8 mouse cellular contexts compared by ENCODE assay signal in genomic region chr5:86066551-86066929, GRCm38 (mm10). TPM values are rescaled to one million over a fixed set of nuclear protein-coding genes. Genes with fewer than 3 reads are reported as not detected.
DNase-seq lines count a peak whose midpoint lies in the region; ATAC-seq and TF ChIP-seq lines count a peak whose summit lies in the region.

No protein-coding gene starts in this region.

- H3K4me2 ChIP-seq in heart, embryonic 11.5 days = peak overlapping the region; percentile 63
- H3K4me2 ChIP-seq in kidney, embryonic 16.5 days (replicated peaks; ENCODE audit: low read depth, low read length) = peak overlapping the region; percentile 83
- H3K4me2 ChIP-seq in myocyte (ENCODE audit: low read depth) = peak overlapping the region; percentile 96

- DNase-seq in B cell, adult 2 months = peak; percentile 91 to 93
- peak; percentile 88 for DNase-seq in brain, adult 2 months (ENCODE audit: low read depth, low spot score)
- DNase-seq in liver, adult 2 months (ENCODE audit: extremely low read depth, low read depth, low spot score) = peak; percentile 76
- DNase-seq in splenic B cell, adult 2 months (ENCODE audit: low read depth, low spot score) = peak; percentile 91

- no peaks in the 10 kb centered on the region for H3K9me3 ChIP-seq in heart, embryonic 11.5 days (replicated peaks; ENCODE audit: control insufficient read depth, low read length)
- no peaks in the 10 kb centered on the region for H3K9me3 ChIP-seq in kidney, embryonic 16.5 days (ENCODE audit: low read length)

- no peak for TF ChIP-seq POLR2A in liver, adult 2 months (IDR thresholded peaks at IDR 0.05; ENCODE audit: extremely low read depth, insufficient read depth, low read length)
- no peak for TF ChIP-seq POLR2A in myocyte (IDR thresholded peaks at IDR 0.05; ENCODE audit: insufficient read length, low read depth)

- peak overlapping the region; percentile 52 for H3K9ac ChIP-seq in heart, embryonic 11.5 days (ENCODE audit: low read depth, low read length)
- H3K9ac ChIP-seq in kidney, embryonic 16.5 days (replicated peaks; ENCODE audit: low read length) = peak overlapping the region; percentile 62
- H3K9ac ChIP-seq in liver, adult 2 months (ENCODE audit: low read depth, low read length) = peak overlapping the region; percentile 39

- no peak overlapping the region for H3ac ChIP-seq in myocyte (ENCODE audit: control insufficient read depth, insufficient read length)

- ATAC-seq in erythroblast, adult 5-6 weeks (replicated peaks; ENCODE audit: low FRiP score, poor library complexity, severe bottlenecking) = peak; percentile 74
- no peak; the same call in 1 of the 2 replicates for ATAC-seq in heart, embryonic 11.5 days (replicated peaks; ENCODE audit: insufficient number of reproducible peaks, low FRiP score, low TSS enrichment)
- ATAC-seq in kidney, embryonic 16.5 days (ENCODE audit: low FRiP score, low TSS enrichment) = peak; percentile 49

- no peaks in the 10 kb centered on the region for H3K79me2 ChIP-seq in liver, adult 2 months (ENCODE audit: control insufficient read depth, insufficient read depth, low read length)
- H3K79me2 ChIP-seq in myocyte (ENCODE audit: control insufficient read depth, insufficient read depth) = peaks cover 32% of the 10 kb centered on the region

- TF ChIP-seq CTCF in liver, adult 2 months (IDR thresholded peaks at IDR 0.05; ENCODE audit: low read depth, low read length) = peak; percentile 94

- WGBS in heart, embryonic 11.5 days (ENCODE audit: insufficient replicate concordance) = 1% methylated on average over 17 of the region's 17 CpGs
- whole genome bisulfite sequencing in kidney, embryonic 16.5 days = 0% methylated on average over 17 of the region's 17 CpGs
- under 1% methylated on average over 17 of the region's 17 CpGs for WGBS in liver, adult 2 months

- peak overlapping the region; percentile 80 for H3K4me3 ChIP-seq in heart, embryonic 11.5 days (ENCODE audit: low read depth, low read length)
- H3K4me3 ChIP-seq in kidney, embryonic 16.5 days (ENCODE audit: low read length) = peak overlapping the region; percentile 86
- peak overlapping the region; percentile 42 for H3K4me3 ChIP-seq in liver, adult 2 months (ENCODE audit: insufficient read depth, low read depth, low read length)
- peak overlapping the region; percentile 67 for H3K4me3 ChIP-seq in myocyte

- no peak overlapping the region; the same call in 1 of the 2 replicates for H3K27ac ChIP-seq in heart, embryonic 11.5 days (ENCODE audit: low read depth, low read length)
- H3K27ac ChIP-seq in kidney, embryonic 16.5 days (ENCODE audit: low read length) = peak overlapping the region; percentile 89
- peak overlapping the region; percentile 36 for H3K27ac ChIP-seq in liver, adult 2 months (replicated peaks; ENCODE audit: insufficient read depth, low read depth, low read length)

- no peaks in the 10 kb centered on the region for H3K27me3 ChIP-seq in heart, embryonic 11.5 days (ENCODE audit: control insufficient read depth, insufficient read depth, low read length)
- H3K27me3 ChIP-seq in kidney, embryonic 16.5 days (ENCODE audit: insufficient read depth, low read length) = no peaks in the 10 kb centered on the region
- H3K27me3 ChIP-seq in liver, adult 2 months (ENCODE audit: control insufficient read depth, insufficient read depth, low read length) = no peaks in the 10 kb centered on the region
- H3K27me3 ChIP-seq in myocyte (ENCODE audit: control insufficient read depth, insufficient read depth, insufficient read length) = no peaks in the 10 kb centered on the region
- no peaks in the 10 kb centered on the region for H3K27me3 ChIP-seq in splenic B cell, adult 2 months (ENCODE audit: control insufficient read depth, insufficient read depth, low read length, poor library complexity, severe bottlenecking)

- H3K36me3 ChIP-seq in heart, embryonic 11.5 days (ENCODE audit: control insufficient read depth, insufficient read depth, low read length) = no peaks in the 10 kb centered on the region
- H3K36me3 ChIP-seq in kidney, embryonic 16.5 days (ENCODE audit: insufficient read depth, low read length) = no peaks in the 10 kb centered on the region
- no peaks in the 10 kb centered on the region for H3K36me3 ChIP-seq in liver, adult 2 months (ENCODE audit: control insufficient read depth, insufficient read depth, low read length)
- no peaks in the 10 kb centered on the region for H3K36me3 ChIP-seq in myocyte (ENCODE audit: control insufficient read depth, insufficient read depth)
- no peaks in the 10 kb centered on the region for H3K36me3 ChIP-seq in splenic B cell, adult 2 months (ENCODE audit: control insufficient read depth, insufficient read depth, low read length, poor library complexity, severe bottlenecking)

- H3K4me1 ChIP-seq in heart, embryonic 11.5 days (ENCODE audit: control insufficient read depth, insufficient read depth, low read length) = peaks cover 5% of the 10 kb centered on the region; the same call in 1 of the 2 replicates
- H3K4me1 ChIP-seq in kidney, embryonic 16.5 days (ENCODE audit: insufficient read depth, low read length) = peaks cover 12% of the 10 kb centered on the region; the same call in 1 of the 2 replicates
- peaks cover 4% of the 10 kb centered on the region; the same call in 1 of the 2 replicates for H3K4me1 ChIP-seq in liver, adult 2 months (ENCODE audit: control insufficient read depth, insufficient read depth, low read length)

TF ChIP-seq in myocyte, 11 proteins besides CTCF, POLR2A, EP300 and RAD21:
- TF ChIP-seq SRF (IDR thresholded peaks at IDR 0.05; ENCODE audit: control insufficient read depth, insufficient read length, low read depth) (no peak), TCF3 (IDR thresholded peaks at IDR 0.05; ENCODE audit: insufficient read length, low read depth) (no peak), MYOG (IDR thresholded peaks at IDR 0.05; ENCODE audit: control insufficient read depth in 1 of 3, insufficient read depth in 1 of 3, insufficient read length in 2 of 3, low read depth in 2 of 3) (no peak), POLR2AphosphoS2 (IDR thresholded peaks at IDR 0.05; ENCODE audit: insufficient read length, low read depth) (no peak), TCF12 (IDR thresholded peaks at IDR 0.05; ENCODE audit: insufficient read depth, poor library complexity, severe bottlenecking) (no peak), MAX (IDR thresholded peaks at IDR 0.05; ENCODE audit: low read depth) (no peak), E2F4 (IDR thresholded peaks at IDR 0.05; ENCODE audit: insufficient read depth) (no peak)
TF ChIP-seq in myocyte: peak in this region for 0.

RNA-seq across cellular contexts. Expression of gene Cenpc1, which starts 1.2 kb away (rescaled TPM):
- total RNA-seq in erythroblast, adult 5-6 weeks (2015; ENCODE audit: low replicate concordance) = 41.8 and 46.7 TPM in 2 replicates
- total RNA-seq in erythroblast, adult 5-6 weeks (2017; ENCODE audit: low replicate concordance) = 33.7 and 40.4 TPM in 2 replicates
- 27.1 and 27.7 TPM in 2 replicates for polyA plus RNA-seq in heart, embryonic 11.5 days (2014; fragmentation: Nextera tagmentation; extraction: Ambion mirVana)
- 29.5 and 33.6 TPM in 2 replicates for polyA plus RNA-seq in kidney, embryonic 16.5 days (2015; fragmentation: Nextera tagmentation; extraction: Ambion mirVana)
- total RNA-seq in liver, adult 2 months (2014; rRNA removed) = 2.8 and 3.2 TPM in 2 replicates
- 0.93 and 1.1 TPM in 2 replicates for polyA plus RNA-seq in liver, adult 2 months (2012; rRNA removed)
- 3.8 TPM for polyA plus RNA-seq in myocyte (2012; fragmentation: generic; extraction: Trizol)

RNA-seq across cellular contexts. Expression of gene Stap1, which starts 5.0 kb away (rescaled TPM):
- total RNA-seq in erythroblast, adult 5-6 weeks (2015; ENCODE audit: low replicate concordance) = 8.3 and 12.3 TPM in 2 replicates
- total RNA-seq in erythroblast, adult 5-6 weeks (2017; ENCODE audit: low replicate concordance) = 14.8 and 18.1 TPM in 2 replicates
- 0.15 and 0.29 TPM in 2 replicates for polyA plus RNA-seq in heart, embryonic 11.5 days (2014; fragmentation: Nextera tagmentation; extraction: Ambion mirVana)
- 0.27 and 0.91 TPM in 2 replicates for polyA plus RNA-seq in kidney, embryonic 16.5 days (2015; fragmentation: Nextera tagmentation; extraction: Ambion mirVana)
- 0.74 and 1.1 TPM in 2 replicates for total RNA-seq in liver, adult 2 months (2014; rRNA removed)
- 0.34 and 0.38 TPM in 2 replicates for polyA plus RNA-seq in liver, adult 2 months (2012; rRNA removed)
- polyA plus RNA-seq in myocyte (2012; fragmentation: generic; extraction: Trizol) = 0.08 TPM
